Mouse (Mus musculus) cerebellum, adult 2 months (tissue): ENCODE data around the gene Cd82. TPM values are rescaled to one million over a fixed set of nuclear protein-coding genes. Genes with fewer than 3 reads are reported as not detected.
A peak's percentile ranks its signal among the peaks of the same experiment; 100 is the strongest.

Source experiments
- DNase-seq, 2 experiments: peaks; one replicate each; pipeline ENCODE4 v3.0.0; 2021
- H3K27ac ChIP-seq: fragments of 200-500 bp; 2 replicates; pipeline ENCODE4 v1.5.1; 2012; ENCODE audit warnings: low read length, control low read depth, inconsistent platforms; ENCODE audit not compliant: insufficient read depth
- H3K27me3 ChIP-seq: fragments of 200-500 bp; 2 replicates; pipeline ENCODE4 v1.6.1; 2012; ENCODE audit warnings: inconsistent platforms, mild to moderate bottlenecking, low read length, moderate library complexity; ENCODE audit not compliant: control insufficient read depth, insufficient read depth
- H3K4me1 ChIP-seq: fragments of 200-500 bp; 2 replicates; pipeline ENCODE4 v1.6.1; 2011; ENCODE audit warnings: low read length; ENCODE audit not compliant: control insufficient read depth, insufficient read depth
- H3K4me3 ChIP-seq: fragments of 200-500 bp; replicated peaks from 2 replicates; pipeline ENCODE3; 2011; ENCODE audit warnings: mild to moderate bottlenecking, low read depth, low read length, control low read depth; ENCODE audit not compliant: insufficient read depth
- CTCF ChIP-seq: fragments of 200-500 bp; IDR thresholded peaks from 2 replicates; pipeline ENCODE4 v1.5.1; 2011; ENCODE audit warnings: low read depth, mild to moderate bottlenecking, control low read depth, low read length, moderate library complexity, borderline replicate concordance; ENCODE audit not compliant: insufficient read depth
- POLR2A ChIP-seq: fragments of 200-500 bp; IDR thresholded peaks from 2 replicates; pipeline ENCODE4 v1.6.1; 2011; ENCODE audit warnings: low read length, control low read depth, borderline replicate concordance; ENCODE audit not compliant: insufficient read depth
- WGBS: fragments of 180-500 bp; shearing (Covaris S2); methylation state at CpG from one replicate; pipeline ENCODE4 v1.1.7; 2018; 5-methylcytosine and 5-hydroxymethylcytosine counted together
- polyA plus RNA-seq: library from polyadenylated mRNA; depleted of rRNA; stranded (reverse); fragments of >200 nt; gene quantifications from 2 replicates; pipeline ENCODE4 v1.2.3, GENCODE M21; 2012

The Cd82 gene
- polyA plus RNA-seq, 1 experiment, result 47.4 TPM

GRCm38 (mm10) chr2:93476487-93476886 lies 13.5 kb upstream of the Cd82 start:
- Histone ChIP-seq H3K4me3 (no peak overlapping the region), H3K27me3 (no peaks in the 10 kb centered on the region), H3K27ac (no peak overlapping the region), H3K4me1 (no peaks in the 10 kb centered on the region)
- no peak for DNase-seq
- TF ChIP-seq CTCF (no peak), POLR2A (no peak)
- WGBS, result 87% methylated on average over 7 of the region's 7 CpGs

GRCm38 (mm10) chr2:93475040-93475439 lies 12.1 kb upstream of the Cd82 start:
- Histone ChIP-seq H3K27me3 (no peaks in the 10 kb centered on the region), H3K4me3 (no peak overlapping the region), H3K4me1 (no peaks in the 10 kb centered on the region; the same call in 1 of the 2 replicates), H3K27ac (no peak overlapping the region)
- 1% methylated on average over 11 of the region's 11 CpGs for WGBS
- DNase-seq, result peak; percentile 89 to 92
- TF ChIP-seq CTCF, result peak; percentile 93
- TF ChIP-seq POLR2A, result no peak

DNA sequence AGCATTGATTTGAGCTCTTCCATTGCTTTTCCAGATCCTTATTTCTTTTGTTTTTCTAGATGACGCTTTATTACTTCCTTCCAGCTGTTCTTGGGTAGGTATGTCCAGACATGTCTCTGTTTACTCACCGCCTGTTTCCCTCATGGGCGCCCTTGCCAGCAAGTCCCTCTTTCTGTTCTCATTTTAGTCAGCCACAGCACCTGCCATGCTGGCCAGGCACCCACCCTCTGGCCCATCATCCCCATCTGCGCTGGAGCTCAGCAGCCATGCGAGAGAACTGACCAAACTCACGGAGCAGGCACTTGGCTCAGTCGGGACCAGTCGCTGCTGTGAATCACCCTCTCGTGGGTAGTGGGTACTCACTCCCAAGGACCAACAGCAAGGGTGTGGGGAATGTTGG lies 11.0 kb upstream of the Cd82 start:
- 34% methylated on average over 9 of the region's 9 CpGs for WGBS
- Histone ChIP-seq H3K27me3 (no peaks in the 10 kb centered on the region), H3K4me1 (no peaks in the 10 kb centered on the region; the same call in 1 of the 2 replicates), H3K27ac (no peak overlapping the region), H3K4me3 (no peak overlapping the region)
- no peak for DNase-seq
- TF ChIP-seq CTCF (no peak), POLR2A (no peak)

GRCm38 (mm10) chr2:93470849-93471576 lies 8.1 kb upstream of the Cd82 start:
- Histone ChIP-seq H3K27me3 (no peaks in the 10 kb centered on the region), H3K4me1 (no peaks in the 10 kb centered on the region; the same call in 1 of the 2 replicates), H3K4me3 (no peak overlapping the region), H3K27ac (no peak overlapping the region)
- 5% methylated on average over 3 of the region's 3 CpGs for WGBS
- peak; percentile 77 to 86 for DNase-seq
- TF ChIP-seq POLR2A (no peak), CTCF (peak; percentile 91)

DNA sequence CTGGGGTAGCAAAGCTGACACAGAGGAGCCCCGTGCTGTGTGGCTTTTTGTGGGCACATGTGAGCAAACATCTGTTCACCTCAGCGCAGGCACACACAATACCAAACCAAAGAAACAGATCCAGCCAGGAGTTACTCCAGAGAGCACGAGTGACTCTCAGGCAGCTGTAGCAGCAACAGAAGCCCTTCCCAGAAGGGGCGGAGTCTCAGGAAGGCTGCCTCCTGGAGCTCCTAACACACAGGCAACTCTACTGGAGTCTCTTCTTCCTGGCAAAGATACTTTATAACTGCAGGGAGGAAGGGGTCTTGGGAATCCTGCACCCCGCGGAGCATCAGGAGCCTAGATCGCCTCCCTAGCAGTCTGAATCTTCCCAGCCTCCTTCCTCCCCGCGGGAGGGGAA lies 7.2 kb upstream of the Cd82 start:
- WGBS, result 7% methylated on average over 9 of the region's 9 CpGs
- H3K27ac ChIP-seq, result no peak overlapping the region
- no peaks in the 10 kb centered on the region for H3K27me3 ChIP-seq
- H3K4me1 ChIP-seq, result no peaks in the 10 kb centered on the region; the same call in 1 of the 2 replicates
- DNase-seq, result peak in 1 of 2 experiments; percentile 23
- peak overlapping the region; percentile 2 for H3K4me3 ChIP-seq
- TF ChIP-seq CTCF, result no peak
- TF ChIP-seq POLR2A, result no peak

DNA sequence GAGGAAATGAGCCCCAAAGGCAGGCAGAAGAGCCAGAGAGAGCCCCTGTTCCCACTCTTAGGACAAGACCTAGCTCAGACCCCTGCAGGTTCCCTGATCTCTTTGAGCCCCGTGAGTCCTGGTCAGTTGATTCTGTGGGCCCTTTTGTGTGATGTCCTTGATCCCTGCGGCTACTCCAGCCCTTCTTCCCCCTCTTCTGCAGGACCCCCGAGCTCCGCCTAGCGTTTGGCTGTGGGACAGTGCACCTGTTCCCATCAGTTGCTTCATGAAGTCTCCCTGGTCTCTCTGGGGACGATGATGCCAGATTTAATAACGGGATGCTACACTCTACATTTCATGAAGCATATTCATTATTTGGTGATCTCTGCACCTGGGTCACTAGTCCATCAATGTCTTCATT lies 6.2 kb upstream of the Cd82 start:
- Histone ChIP-seq H3K27ac (no peak overlapping the region), H3K27me3 (no peaks in the 10 kb centered on the region), H3K4me3 (no peak overlapping the region), H3K4me1 (no peaks in the 10 kb centered on the region; the same call in 1 of the 2 replicates)
- DNase-seq, result no peak
- no peak for TF ChIP-seq POLR2A
- TF ChIP-seq CTCF, result peak; percentile 27; the same call in 1 of the 2 replicates
- WGBS, result 16% methylated on average over 7 of the region's 7 CpGs

GRCm38 (mm10) chr2:93466314-93466713 lies 3.4 kb upstream of the Cd82 start:
- no peak for DNase-seq
- Histone ChIP-seq H3K27ac (no peak overlapping the region), H3K4me1 (no peaks in the 10 kb centered on the region; the same call in 1 of the 2 replicates), H3K27me3 (no peaks in the 10 kb centered on the region; the same call in 1 of the 2 replicates), H3K4me3 (no peak overlapping the region)
- WGBS, result 82% methylated on average over 3 of the region's 3 CpGs
- TF ChIP-seq CTCF, result no peak
- no peak for TF ChIP-seq POLR2A
